Mouse (Mus musculus): ENCODE data around the gene Jak1.

Jak1 gene

DNA sequence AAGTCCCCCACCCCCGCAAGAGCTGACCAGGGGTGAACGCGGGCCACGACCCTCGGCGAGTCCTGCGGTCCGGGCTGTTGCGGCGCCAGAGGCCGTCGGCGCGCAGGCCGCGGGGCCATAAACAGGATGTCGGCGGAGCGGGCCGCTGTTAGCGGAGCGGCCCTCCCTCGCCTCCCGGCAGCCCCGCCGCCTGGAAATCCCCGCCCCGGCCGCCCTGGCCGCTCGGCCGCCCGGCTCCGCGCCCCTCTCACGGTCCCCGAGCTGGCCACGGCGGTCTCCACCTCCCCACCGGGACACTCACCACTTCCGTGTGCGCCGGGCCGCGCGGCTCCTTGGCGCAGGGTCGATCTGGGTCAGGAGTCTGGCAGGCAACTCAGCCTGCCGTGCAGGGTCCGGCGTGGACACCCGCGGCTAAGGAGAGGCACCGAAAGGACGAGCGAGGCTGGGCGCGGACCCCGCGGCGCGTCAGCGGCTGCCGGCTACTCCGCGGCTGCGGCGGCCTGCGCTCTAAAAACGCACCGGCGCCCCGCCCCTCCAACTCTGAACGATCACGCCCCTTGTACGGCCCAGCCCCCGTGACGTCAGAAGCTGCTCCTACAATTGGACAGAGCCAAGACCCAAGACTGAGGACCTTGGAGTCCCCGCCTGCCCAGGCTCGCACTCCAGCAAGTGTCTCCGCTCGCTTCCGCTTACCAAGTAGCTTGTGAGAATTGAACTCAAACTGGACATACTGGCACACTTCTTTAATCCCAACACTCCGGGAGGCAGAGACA lies at the start of gene Jak1:
Gene Jak1, minus strand, starts transcription at position 542 of the 773 bp plus-strand sequence.
- DNase-seq (ENCODE audit: low read depth in 2 of 2, low spot score in 2 of 2) = peak; percentile 93 to 95

DNA sequence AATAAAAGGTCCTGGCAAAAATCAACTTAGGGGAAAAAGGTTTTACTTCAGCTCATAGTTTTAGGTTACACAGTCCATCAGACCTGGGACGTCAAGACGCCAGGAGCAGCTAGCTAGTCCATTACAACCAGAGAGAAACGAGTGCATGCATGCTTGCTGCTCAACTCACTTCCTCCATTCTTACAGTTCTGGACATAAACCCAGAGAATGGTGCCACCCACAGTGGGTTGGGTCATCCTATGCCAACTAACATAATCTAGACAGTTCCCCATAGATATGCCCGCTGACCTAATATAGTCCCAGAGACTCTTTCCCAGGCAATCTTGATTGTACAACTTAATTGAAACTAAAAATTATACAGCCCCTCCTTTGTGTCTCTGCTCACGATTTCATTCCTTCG lies 47.0 kb upstream of the Jak1 start:
- DNase-seq (ENCODE audit: low read depth in 2 of 2, low spot score in 2 of 2) = no peak

DNA sequence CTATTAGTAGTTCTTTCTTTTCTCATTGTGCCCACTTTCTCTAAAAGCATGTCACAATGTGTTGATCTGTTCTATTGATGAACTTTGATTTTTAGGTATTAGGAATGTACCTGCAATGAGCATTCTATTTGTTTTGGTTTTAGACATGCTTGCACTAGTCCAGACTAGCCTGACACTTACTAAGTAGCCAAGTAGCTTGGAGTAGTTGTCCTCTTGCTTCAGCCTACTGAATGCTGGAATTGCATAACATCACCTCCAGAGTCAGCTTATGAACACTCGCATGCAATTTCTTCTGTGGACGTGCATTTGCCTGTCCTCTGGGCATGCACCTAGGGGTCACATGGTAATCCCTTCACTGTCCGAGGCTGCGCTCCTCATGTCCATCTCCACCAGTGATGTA lies 43.1 kb upstream of the Jak1 start:
- DNase-seq (ENCODE audit: low read depth in 2 of 2, low spot score in 2 of 2) = no peak

DNA sequence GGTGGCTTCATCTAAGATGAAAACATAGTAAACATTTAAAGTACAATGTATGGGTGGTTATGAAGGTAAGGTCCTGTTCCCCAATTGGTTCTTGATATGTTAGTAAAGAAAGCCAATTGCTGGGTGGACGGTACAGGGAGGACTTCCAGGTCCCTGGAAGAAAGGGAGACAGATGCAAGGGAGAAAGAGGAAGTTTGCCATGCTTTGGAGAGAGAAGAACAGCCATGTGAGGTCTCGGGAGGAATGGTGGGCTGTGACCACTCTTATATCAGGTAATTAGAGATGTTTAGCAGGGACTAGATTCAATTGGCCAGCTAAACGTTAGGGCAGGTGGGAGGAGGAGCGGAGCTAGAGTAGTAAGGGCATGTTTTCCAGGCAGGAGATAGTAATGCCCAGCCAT lies 42.2 kb upstream of the Jak1 start:
- DNase-seq (ENCODE audit: low read depth in 2 of 2, low spot score in 2 of 2) = no peak

DNA sequence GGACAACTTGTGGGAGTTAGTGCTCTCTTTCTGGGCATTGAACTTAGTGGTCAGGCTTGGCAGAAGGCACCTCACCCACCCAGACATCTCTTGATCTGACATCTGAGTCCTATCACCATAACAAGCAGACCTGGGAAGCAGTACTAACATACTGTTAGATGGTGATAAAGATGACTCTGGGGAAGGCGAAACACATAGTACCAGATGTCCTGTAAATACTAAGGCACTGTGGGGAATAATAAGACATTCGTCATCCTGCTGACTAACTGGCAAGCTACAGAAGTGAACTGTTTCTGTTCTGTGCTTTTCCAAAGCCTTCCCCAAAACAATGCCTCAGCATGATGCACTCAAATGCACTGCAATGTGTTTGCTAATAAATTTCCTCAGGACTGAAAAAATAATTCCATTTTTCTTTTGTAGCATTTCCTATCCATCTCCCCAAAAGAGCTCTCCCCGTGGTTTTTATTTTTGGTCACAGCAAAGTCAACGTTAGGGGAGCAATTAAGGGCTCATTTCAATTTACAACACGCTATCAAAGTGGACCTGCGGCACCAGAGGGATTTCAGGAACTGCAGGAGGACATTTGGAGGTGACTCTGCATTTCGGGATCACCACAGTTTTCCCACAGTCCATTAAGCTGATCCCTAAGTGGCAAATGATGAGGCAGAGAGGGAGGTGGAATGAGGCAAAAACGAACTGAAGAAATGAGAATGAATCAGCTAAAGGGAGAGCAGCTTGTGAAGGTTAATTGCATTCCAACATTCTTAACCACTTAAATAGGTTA lies 41.2 kb upstream of the Jak1 start:
- no peak for DNase-seq (ENCODE audit: low read depth in 2 of 2, low spot score in 2 of 2)

DNA sequence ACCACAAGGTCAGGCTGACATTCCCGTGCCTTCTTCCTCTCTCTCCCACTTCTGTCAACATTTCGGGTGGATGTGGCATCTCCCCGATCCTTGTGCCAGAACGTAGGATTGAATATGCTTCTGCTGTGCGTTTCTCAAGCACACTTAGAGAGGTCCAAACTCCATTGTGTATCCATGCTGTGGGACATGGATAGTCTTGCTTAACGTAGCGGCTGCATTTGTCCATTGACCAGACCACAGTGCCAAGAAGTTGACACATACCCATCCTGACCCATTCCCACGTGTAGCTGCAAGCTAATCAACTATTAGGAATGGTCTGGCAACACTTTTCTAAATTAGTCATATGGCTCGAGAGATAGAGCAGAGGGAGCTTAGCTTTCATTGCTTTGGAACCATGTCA lies 40.0 kb upstream of the Jak1 start:
- no peak for DNase-seq (ENCODE audit: low read depth in 2 of 2, low spot score in 2 of 2)

DNA sequence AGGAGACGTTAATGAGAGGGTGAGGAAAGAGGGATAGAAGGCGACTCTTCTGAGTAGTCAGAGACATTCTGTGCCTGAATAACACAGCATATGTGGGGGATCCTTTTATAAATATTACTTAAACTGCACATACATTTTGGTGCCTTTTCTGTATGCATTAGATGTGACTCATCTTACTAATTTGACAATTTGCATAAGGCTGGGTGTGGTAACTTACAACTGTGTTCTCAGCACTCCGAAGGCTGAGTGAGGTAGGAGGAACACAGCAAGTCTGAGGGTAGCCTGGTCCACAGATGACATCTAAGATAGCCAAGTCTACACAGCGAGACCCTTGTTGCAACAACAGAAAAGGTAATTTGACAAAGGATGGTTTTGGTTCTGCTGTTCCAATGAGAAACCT lies 39.0 kb upstream of the Jak1 start:
- DNase-seq (ENCODE audit: low read depth in 2 of 2, low spot score in 2 of 2) = no peak

DNA sequence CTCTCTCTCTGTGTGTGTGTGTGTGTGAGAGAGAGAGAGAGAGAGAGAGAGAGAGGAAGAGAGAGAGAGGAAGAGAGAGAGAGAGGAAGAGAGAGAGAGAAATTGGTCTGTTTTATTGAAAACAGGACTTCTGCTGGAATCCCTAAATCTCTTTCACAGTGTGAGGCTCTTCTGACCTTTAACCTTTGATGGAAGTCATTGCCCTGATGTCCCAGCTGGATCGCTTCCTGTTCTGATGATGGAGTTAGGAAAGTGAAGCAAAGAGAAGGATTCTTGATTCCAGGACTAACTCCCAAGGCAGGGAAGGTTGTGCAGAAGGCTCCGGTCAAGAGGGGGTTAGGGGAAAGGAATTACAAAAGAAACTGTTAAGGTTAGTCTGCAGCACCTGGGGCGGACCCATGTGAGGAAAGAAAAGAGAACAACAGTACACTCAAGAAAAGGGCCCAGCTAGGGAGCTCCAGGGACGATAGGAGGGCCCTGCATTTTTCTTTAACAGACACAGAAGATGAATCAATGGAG lies 35.4 kb upstream of the Jak1 start:
- DNase-seq (ENCODE audit: low read depth in 2 of 2, low spot score in 2 of 2) = no peak

DNA sequence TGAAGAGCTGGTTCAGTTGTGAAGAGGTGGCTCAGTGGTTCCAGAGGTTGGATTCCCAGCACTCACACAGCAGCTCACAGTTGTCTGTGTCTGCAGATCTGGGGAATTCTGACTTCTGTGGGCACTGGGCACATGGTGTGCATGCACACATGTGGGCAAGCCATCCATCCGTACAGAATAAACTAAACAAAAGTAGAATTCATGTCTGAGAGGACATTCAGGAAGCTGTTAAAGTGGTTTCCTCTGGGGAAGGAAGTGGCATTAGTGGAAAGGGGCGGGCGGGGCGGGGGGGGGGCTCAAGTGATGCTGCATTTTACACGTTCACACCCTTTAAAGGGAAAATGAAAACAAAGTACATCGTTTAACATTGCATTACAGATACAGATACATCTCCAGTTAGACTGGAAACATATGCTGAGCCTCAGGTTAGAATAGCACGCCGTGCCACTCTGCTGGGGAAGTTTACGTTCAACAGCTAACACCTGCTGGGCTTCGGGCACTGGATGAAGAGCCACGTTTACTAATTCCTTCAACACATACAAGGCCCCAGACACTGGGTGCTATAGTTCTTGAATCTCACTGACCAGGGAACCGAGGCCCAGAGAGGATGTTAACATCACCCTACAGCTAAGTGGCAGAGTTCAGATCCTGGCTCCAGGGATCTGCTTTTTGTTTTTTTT lies 33.4 kb upstream of the Jak1 start:
- peak in 1 of 2 experiments; percentile 30 for DNase-seq (ENCODE audit: low read depth in 2 of 2, low spot score in 2 of 2)

DNA sequence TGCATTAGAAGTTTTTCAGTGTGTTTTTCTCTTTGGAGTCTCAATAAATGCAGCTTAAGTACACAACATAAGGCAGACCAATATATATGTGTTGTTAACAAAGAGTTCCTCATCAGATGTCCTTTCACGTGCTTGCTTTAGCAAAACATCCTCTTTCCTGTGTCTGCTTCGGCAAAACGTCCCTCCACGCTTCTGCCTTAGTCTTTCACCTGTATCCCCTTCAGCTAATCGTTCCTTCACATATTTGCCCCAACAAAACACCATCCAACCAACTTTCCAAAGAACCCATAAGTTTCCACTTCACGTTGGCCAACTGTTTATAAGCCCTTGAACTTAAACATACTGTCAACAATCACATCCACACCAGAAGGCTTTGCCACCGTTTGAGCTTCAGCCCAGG lies 31.8 kb upstream of the Jak1 start:
- no peak for DNase-seq (ENCODE audit: low read depth in 2 of 2, low spot score in 2 of 2)

DNA sequence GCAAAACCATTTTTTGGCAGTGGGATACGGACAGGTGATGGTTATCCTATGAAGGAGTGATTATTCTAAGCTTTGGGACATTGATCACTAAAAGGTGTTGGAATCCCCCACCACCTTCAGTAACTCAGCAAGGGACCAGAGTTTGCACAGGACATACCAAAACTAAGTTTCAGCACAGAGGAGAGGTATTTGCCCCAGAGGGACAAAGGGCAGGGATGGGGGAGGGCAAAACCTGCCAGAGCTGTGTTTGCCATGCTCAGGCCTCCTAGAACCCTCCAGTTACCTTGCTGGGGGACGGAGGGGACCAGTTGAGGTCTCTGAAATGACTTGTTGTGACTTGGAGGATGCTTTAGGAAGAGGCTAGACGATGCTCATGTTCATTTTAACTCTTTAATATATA lies 30.7 kb upstream of the Jak1 start:
- DNase-seq (ENCODE audit: low read depth in 2 of 2, low spot score in 2 of 2) = no peak

DNA sequence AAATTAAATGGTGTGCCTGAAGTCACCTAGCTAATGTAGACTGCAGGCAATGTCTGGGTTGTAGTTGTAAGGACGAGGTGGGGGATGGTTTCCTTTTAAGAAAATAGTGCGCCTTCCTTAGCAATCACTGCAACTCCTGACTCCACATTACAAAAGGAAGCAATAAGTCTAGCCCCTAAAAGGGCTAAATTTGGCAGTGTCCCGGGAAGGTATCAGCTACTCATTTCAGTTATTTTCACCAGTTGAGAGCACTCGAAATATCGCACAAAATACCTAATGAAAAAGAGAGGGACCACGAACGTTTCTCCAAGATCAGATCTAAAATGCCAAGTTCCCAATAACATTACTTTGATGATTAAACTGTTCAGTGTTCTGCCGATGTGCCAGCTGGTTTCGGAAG lies 28.6 kb upstream of the Jak1 start:
- no peak for DNase-seq (ENCODE audit: low read depth in 2 of 2, low spot score in 2 of 2)

DNA sequence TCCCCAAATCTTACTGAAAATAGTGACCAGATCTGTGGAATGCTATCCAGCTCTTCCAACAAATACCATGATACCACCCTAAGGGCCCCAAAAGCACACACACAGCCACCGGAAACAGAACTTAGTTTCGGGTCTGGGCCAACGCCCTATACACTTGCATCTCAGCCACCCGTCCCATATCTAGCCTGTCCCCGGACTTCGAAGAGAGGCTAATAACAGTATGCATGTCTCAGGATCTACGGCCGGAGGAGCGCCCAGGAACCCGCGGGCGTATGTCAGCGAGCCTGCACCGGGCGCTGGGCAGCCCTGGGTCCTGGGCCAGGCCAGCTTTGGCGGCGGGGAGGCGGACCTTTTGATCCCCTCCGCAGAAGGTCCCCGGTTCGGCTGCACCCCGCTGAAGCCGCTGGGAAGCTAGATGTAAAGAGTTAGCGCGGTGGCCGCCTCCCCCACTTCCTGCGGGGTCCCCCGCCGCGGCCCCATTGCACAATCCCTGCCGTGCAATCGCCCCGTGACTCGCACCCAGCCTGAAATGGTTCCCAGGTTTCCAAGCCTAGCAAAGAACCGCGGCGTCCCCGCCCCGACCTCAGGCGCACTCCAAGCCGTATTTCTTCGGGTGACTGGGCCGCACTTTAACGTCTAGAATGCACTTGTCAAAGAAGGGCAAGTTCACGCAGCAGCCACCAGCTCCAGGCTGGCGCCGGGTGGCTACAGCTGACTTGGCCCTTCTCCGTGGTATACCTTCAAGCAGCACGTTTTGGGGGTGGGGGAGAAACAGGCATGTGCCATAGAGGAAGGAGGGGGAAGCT lies 27.9 kb upstream of the Jak1 start:
- peak; percentile 39 to 54 for DNase-seq (ENCODE audit: low read depth in 2 of 2, low spot score in 2 of 2)

DNA sequence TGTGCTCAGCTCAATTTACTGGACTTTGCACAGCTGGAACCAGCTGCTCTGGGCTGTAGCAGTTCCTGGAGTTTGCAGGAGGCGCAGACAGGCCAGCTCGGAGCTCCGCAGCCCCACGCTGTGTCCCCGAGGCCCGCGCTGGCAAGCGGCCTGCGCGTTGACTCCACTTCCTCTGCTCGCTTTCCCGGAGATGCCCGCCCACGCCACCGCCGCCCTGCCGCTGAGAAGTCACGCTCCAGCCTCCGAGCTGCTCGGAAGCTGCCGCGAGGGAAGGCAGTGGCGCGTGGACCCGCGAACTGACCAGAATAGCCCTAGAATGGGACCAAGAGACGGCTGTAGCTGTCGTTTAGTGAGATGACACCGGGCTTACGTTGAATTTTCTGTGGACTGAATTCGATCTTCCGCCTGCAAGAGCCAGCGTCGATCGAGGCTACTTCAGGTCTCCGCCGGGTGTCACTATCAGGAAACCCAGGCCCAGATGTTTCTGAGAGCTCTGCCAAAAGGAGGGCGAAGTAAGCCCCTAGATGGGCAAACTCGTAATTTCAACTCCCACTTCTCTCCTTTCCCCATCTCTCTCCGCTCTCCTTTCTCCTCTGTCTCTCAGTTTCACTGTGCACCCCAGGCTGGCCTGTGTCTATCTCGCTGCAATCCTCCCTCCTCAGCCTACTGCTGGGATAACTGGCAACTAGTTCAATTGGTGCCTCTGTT lies 27.1 kb upstream of the Jak1 start:
- DNase-seq (ENCODE audit: low read depth in 2 of 2, low spot score in 2 of 2) = peak; percentile 64 to 79

DNA sequence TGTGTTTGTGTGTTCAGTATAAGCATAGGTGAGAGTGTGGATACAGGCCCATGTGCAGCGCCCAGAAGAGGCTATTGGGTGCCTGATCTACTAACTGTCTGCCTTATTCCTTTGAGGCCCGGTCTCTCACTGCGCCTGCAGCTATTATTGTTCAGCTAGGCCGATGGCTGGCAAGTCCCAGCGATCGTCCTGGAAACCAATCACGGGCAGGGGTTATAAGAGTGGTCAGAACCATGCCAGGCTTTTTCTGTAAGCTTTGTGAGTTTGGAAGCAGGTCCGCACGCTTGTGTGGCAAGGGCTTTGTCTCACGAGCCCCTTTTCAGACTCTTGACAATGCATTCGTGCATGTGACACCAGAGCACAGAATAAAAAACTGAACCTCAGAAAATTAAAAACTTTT lies 23.2 kb upstream of the Jak1 start:
- DNase-seq (ENCODE audit: low read depth in 2 of 2, low spot score in 2 of 2) = no peak

DNA sequence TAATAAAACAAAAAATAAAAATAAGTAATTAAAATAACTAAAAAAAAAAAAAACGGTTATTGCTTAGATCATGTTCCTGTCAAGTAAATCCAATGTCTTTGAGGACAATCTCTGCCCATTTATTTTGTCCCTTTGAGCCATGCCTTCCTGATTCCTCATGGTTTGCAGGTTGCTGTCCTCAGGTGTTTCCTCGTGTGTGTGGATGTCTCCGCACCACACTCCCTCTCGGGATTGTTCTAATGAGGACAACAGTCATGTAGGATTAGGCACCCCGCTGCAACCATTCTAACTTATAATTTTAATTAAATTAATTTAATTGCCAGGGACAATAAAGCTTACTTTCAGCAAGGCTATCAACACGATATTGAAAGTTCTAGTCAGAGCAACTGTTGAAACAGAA lies 21.5 kb upstream of the Jak1 start:
- no peak for DNase-seq (ENCODE audit: low read depth in 2 of 2, low spot score in 2 of 2)

DNA sequence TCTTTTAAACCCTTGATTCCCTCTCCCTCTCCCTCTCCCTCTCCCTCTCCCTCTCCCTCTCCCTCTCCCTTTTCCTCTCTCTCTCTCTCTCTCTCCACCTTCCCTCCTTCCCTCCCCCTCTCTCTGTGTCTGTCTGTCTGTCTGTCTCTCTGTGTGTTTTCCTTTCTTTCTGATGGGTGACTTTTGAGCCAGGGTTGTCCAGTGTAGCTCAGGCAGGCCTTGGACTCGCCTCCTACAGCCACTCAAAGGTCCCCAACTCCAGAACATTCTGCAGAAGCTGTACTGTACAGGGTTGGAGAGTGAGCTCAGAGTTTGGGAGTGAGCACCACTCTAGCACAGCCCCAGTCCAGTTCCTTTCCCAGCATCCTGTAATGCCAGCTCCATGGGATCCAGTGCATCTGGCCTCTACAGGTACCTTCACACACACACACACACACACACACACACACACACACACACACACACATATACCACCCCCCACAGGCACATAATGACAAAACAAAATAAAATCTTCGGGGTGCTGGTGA lies 20.9 kb upstream of the Jak1 start:
- DNase-seq (ENCODE audit: low read depth in 2 of 2, low spot score in 2 of 2) = no peak

DNA sequence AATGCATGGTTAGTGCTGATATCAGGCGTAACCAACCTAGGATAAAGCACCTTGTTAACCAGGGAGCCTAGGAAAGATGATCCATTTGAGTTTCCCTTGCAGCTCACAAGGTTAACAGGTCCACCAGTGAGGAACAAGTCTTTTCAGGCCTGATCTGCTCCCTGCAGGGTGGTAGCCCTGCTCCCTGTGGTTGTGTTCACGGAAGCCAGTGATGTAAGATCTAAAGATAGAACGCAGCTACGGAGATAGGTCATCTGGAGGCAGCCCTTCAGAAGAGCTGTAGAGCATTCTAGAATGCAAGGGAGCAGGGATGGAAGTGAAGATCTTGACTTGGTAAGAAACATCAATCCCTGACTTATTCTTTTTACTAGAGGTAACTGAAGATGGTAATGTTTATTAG lies 18.9 kb upstream of the Jak1 start:
- DNase-seq (ENCODE audit: low read depth in 2 of 2, low spot score in 2 of 2) = no peak

DNA sequence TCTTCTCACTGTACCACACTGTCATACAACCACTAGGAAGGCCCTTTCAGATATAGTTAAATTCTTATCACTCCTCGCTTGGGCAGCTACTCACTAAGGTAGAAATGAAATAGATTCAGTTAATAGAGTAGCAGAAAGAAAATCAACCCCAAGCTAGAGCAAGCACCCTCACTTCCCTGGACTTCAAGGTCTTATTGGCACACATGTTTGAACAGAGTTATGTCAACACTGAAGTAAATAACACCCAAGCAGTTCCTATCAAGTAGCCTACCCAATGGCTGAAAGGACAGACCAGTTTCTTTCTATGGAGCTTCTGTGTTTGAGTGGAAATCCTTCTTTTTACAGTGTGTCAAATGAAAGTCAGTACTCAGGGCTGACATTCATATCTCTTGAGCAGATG lies 17.2 kb upstream of the Jak1 start:
- DNase-seq (ENCODE audit: low read depth in 2 of 2, low spot score in 2 of 2) = no peak

DNA sequence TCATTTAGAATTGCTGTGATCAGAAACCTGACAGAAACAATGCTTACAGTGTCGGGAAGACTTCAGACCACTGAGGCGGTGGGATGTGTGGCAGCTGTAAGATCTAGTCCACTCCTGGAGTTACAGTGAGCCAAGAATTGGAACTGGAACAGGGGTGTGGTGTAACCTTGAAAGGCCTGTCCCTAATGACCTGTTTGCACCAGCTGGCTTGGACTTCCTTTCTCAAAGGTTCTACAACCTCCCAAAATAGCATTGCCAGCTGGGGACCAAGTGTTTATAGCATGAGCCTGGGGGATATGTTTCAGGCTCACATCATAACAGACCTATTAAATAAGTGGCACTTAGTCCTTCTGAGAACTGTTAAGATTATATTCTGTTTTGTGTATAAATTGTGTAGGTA lies 15.0 kb upstream of the Jak1 start:
- DNase-seq (ENCODE audit: low read depth in 2 of 2, low spot score in 2 of 2) = no peak
